Mouse (Mus musculus): ENCODE data around the gene Lingo3. TPM values are rescaled to one million over a fixed set of nuclear protein-coding genes. Genes with fewer than 3 reads are reported as not detected.
A peak's percentile ranks its signal among the peaks of the same experiment; 100 is the strongest.

Gene Lingo3
- polyA plus RNA-seq, 1 experiment from 2014 or later, result 0.66 TPM

- Histone ChIP-seq H3K9ac (replicated peaks; ENCODE audit: low read length) (peak overlapping the region; percentile 99), H3K4me1 (ENCODE audit: insufficient read depth, low read length) (peaks cover 22% of the 10 kb centered on the region), H3K27ac (ENCODE audit: low read length) (peak overlapping the region; percentile 98), H3K4me3 (ENCODE audit: low read length) (peak overlapping the region; percentile 96), H3K4me2 (replicated peaks; ENCODE audit: low read depth, low read length) (peak overlapping the region; percentile 88), H3K27me3 (ENCODE audit: insufficient read depth, low read length) (no peaks in the 10 kb centered on the region), H3K9me3 (ENCODE audit: low read length) (no peaks in the 10 kb centered on the region), H3K36me3 (ENCODE audit: insufficient read depth, low read length) (peaks cover 51% of the 10 kb centered on the region)
- ATAC-seq (ENCODE audit: low FRiP score, low TSS enrichment), result peak; percentile 82
- whole genome bisulfite sequencing, result 2% methylated on average over 53 of the region's 59 CpGs
Observed at GRCm38 (mm10) chr10:80797186-80798149, 46.4 kb downstream of the Lingo3 start.

GRCm38 (mm10) chr10:80796307-80796848 lies 47.5 kb downstream of the Lingo3 start:
- Histone ChIP-seq H3K36me3 (ENCODE audit: insufficient read depth, low read length) (peaks cover 48% of the 10 kb centered on the region), H3K4me1 (ENCODE audit: insufficient read depth, low read length) (peaks cover 29% of the 10 kb centered on the region), H3K9ac (replicated peaks; ENCODE audit: low read length) (peak overlapping the region; percentile 99), H3K4me2 (replicated peaks; ENCODE audit: low read depth, low read length) (peak overlapping the region; percentile 88), H3K27ac (ENCODE audit: low read length) (no peak overlapping the region), H3K9me3 (ENCODE audit: low read length) (no peaks in the 10 kb centered on the region), H3K27me3 (ENCODE audit: insufficient read depth, low read length) (no peaks in the 10 kb centered on the region), H3K4me3 (ENCODE audit: low read length) (peak overlapping the region; percentile 96)
- 82% methylated on average over 9 of the region's 9 CpGs for WGBS
- no peak for ATAC-seq (ENCODE audit: low FRiP score, low TSS enrichment)

GRCm38 (mm10) chr10:80794750-80795149 lies 49.1 kb downstream of the Lingo3 start:
- Histone ChIP-seq H3K9me3 (ENCODE audit: low read length) (no peaks in the 10 kb centered on the region), H3K9ac (replicated peaks; ENCODE audit: low read length) (no peak overlapping the region), H3K27ac (ENCODE audit: low read length) (no peak overlapping the region), H3K27me3 (ENCODE audit: insufficient read depth, low read length) (no peaks in the 10 kb centered on the region), H3K4me2 (replicated peaks; ENCODE audit: low read depth, low read length) (no peak overlapping the region), H3K36me3 (ENCODE audit: insufficient read depth, low read length) (peaks cover 52% of the 10 kb centered on the region), H3K4me1 (ENCODE audit: insufficient read depth, low read length) (peaks cover 24% of the 10 kb centered on the region), H3K4me3 (ENCODE audit: low read length) (no peak overlapping the region)
- ATAC-seq (ENCODE audit: low FRiP score, low TSS enrichment), result no peak
- 87% methylated on average over 8 of the region's 8 CpGs for WGBS

- Histone ChIP-seq H3K4me1 (ENCODE audit: insufficient read depth, low read length) (peaks cover 18% of the 10 kb centered on the region), H3K36me3 (ENCODE audit: insufficient read depth, low read length) (peaks cover 60% of the 10 kb centered on the region), H3K4me3 (ENCODE audit: low read length) (no peak overlapping the region), H3K27ac (ENCODE audit: low read length) (no peak overlapping the region), H3K27me3 (ENCODE audit: insufficient read depth, low read length) (no peaks in the 10 kb centered on the region), H3K9me3 (ENCODE audit: low read length) (no peaks in the 10 kb centered on the region), H3K9ac (replicated peaks; ENCODE audit: low read length) (no peak overlapping the region), H3K4me2 (replicated peaks; ENCODE audit: low read depth, low read length) (no peak overlapping the region)
- 86% methylated on average over 4 of the region's 4 CpGs for WGBS
- ATAC-seq (ENCODE audit: low FRiP score, low TSS enrichment), result no peak
Observed at GRCm38 (mm10) chr10:80793803-80794202, 50.0 kb downstream of the Lingo3 start.

GRCm38 (mm10) chr10:80793033-80793784 lies 50.6 kb downstream of the Lingo3 start:
- no peak for ATAC-seq (ENCODE audit: low FRiP score, low TSS enrichment)
- no peaks in the 10 kb centered on the region for H3K9me3 ChIP-seq (ENCODE audit: low read length)
- H3K4me2 ChIP-seq (replicated peaks; ENCODE audit: low read depth, low read length), result no peak overlapping the region
- no peak overlapping the region for H3K4me3 ChIP-seq (ENCODE audit: low read length)
- H3K4me1 ChIP-seq (ENCODE audit: insufficient read depth, low read length), result peaks cover 18% of the 10 kb centered on the region
- no peak overlapping the region for H3K9ac ChIP-seq (replicated peaks; ENCODE audit: low read length)
- H3K27ac ChIP-seq (ENCODE audit: low read length), result no peak overlapping the region
- H3K36me3 ChIP-seq (ENCODE audit: insufficient read depth, low read length), result peaks cover 66% of the 10 kb centered on the region
- no peaks in the 10 kb centered on the region for H3K27me3 ChIP-seq (ENCODE audit: insufficient read depth, low read length)
- 93% methylated on average over 13 of the region's 13 CpGs for WGBS

- ATAC-seq (ENCODE audit: low FRiP score, low TSS enrichment), result 0 out of 2 replicates have a peak, but pooled peaks have one; percentile 21
- Histone ChIP-seq H3K4me2 (replicated peaks; ENCODE audit: low read depth, low read length) (no peak overlapping the region), H3K27ac (ENCODE audit: low read length) (no peak overlapping the region), H3K9me3 (ENCODE audit: low read length) (no peaks in the 10 kb centered on the region), H3K4me3 (ENCODE audit: low read length) (no peak overlapping the region), H3K36me3 (ENCODE audit: insufficient read depth, low read length) (peaks cover 74% of the 10 kb centered on the region), H3K9ac (replicated peaks; ENCODE audit: low read length) (no peak overlapping the region), H3K4me1 (ENCODE audit: insufficient read depth, low read length) (peaks cover 18% of the 10 kb centered on the region), H3K27me3 (ENCODE audit: insufficient read depth, low read length) (no peaks in the 10 kb centered on the region)
- WGBS, result 54% methylated on average over 40 of the region's 41 CpGs
Observed at GRCm38 (mm10) chr10:80792175-80793032, 51.4 kb downstream of the Lingo3 start.

- peaks cover 12% of the 10 kb centered on the region for H3K4me1 ChIP-seq (ENCODE audit: insufficient read depth, low read length)
- H3K4me3 ChIP-seq (ENCODE audit: low read length), result no peak overlapping the region
- 81% methylated on average over 33 of the region's 33 CpGs for WGBS
- H3K9ac ChIP-seq (replicated peaks; ENCODE audit: low read length), result no peak overlapping the region
- no peak overlapping the region for H3K4me2 ChIP-seq (replicated peaks; ENCODE audit: low read depth, low read length)
- H3K36me3 ChIP-seq (ENCODE audit: insufficient read depth, low read length), result peaks cover 80% of the 10 kb centered on the region
- H3K27ac ChIP-seq (ENCODE audit: low read length), result no peak overlapping the region
- H3K9me3 ChIP-seq (ENCODE audit: low read length), result no peaks in the 10 kb centered on the region
- ATAC-seq (ENCODE audit: low FRiP score, low TSS enrichment), result no peak; the same call in 1 of the 2 replicates
- no peaks in the 10 kb centered on the region for H3K27me3 ChIP-seq (ENCODE audit: insufficient read depth, low read length)
Observed at GRCm38 (mm10) chr10:80791476-80792174, 52.2 kb downstream of the Lingo3 start.

GRCm38 (mm10) chr10:80790761-80791404 lies 53.0 kb downstream of the Lingo3 start:
- H3K9ac ChIP-seq (replicated peaks; ENCODE audit: low read length), result no peak overlapping the region
- no peak for ATAC-seq (ENCODE audit: low FRiP score, low TSS enrichment)
- H3K36me3 ChIP-seq (ENCODE audit: insufficient read depth, low read length), result peaks cover 80% of the 10 kb centered on the region
- WGBS, result 86% methylated on average over 19 of the region's 19 CpGs
- H3K4me2 ChIP-seq (replicated peaks; ENCODE audit: low read depth, low read length), result no peak overlapping the region
- H3K9me3 ChIP-seq (ENCODE audit: low read length), result no peaks in the 10 kb centered on the region
- H3K27ac ChIP-seq (ENCODE audit: low read length), result no peak overlapping the region
- no peaks in the 10 kb centered on the region for H3K27me3 ChIP-seq (ENCODE audit: insufficient read depth, low read length)
- no peak overlapping the region for H3K4me3 ChIP-seq (ENCODE audit: low read length)
- H3K4me1 ChIP-seq (ENCODE audit: insufficient read depth, low read length), result peaks cover 7% of the 10 kb centered on the region
